Mouse (Mus musculus) embryonic fibroblast, embryonic 13.5 days (primary cell): ENCODE results near the gene Sec22b.

Source experiments
- CTCF ChIP-seq: IDR thresholded peaks from 2 replicates; pipeline ENCODE4 v1.5.1; 2011; ENCODE audit warnings: mild to moderate bottlenecking, control low read depth, low read length, moderate library complexity, borderline replicate concordance; ENCODE audit not compliant: insufficient read depth
- POLR2A ChIP-seq: IDR thresholded peaks from 2 replicates; pipeline ENCODE4 v1.6.1; 2011; ENCODE audit warnings: low read depth, mild to moderate bottlenecking, control low read depth, low read length, moderate library complexity

GRCm38 (mm10) chr3:97933811-97934210, 32.8 kb downstream of the Sec22b start:
- TF ChIP-seq CTCF: no peak
- no peak for TF ChIP-seq POLR2A
